Mouse (Mus musculus): ENCODE measurements at regions not wholly inside any gene's neighbourhood (a gene's known extent, or its start where the extent isn't known, plus 50 kb on each side); places are given as distances from the start of the nearest gene placed in this dataset.

- DNase-seq (ENCODE audit: low spot score): peak; percentile 1
These were observed 163.5 kb upstream of the Kcnh7 start for GRCm38 (mm10) chr2:63347562-63347961.

GRCm38 (mm10) chr2:63326750-63327149 lies 142.7 kb upstream of the Kcnh7 start:
- no peak for DNase-seq (ENCODE audit: low spot score)

GRCm38 (mm10) chr2:63280911-63281310 lies 96.8 kb upstream of the Kcnh7 start:
- DNase-seq (ENCODE audit: low spot score): no peak

GRCm38 (mm10) chr2:63273799-63274203 lies 89.7 kb upstream of the Kcnh7 start:
- DNase-seq (ENCODE audit: low spot score): no peak

- DNase-seq (ENCODE audit: low spot score): no peak
These were observed 62.1 kb upstream of the Kcnh7 start for GRCm38 (mm10) chr2:63246091-63246612.

- no peak for DNase-seq (ENCODE audit: low spot score)
These were observed 55.2 kb upstream of the Kcnh7 start for GRCm38 (mm10) chr2:63239326-63239725.
